In the genomic region with DNA sequence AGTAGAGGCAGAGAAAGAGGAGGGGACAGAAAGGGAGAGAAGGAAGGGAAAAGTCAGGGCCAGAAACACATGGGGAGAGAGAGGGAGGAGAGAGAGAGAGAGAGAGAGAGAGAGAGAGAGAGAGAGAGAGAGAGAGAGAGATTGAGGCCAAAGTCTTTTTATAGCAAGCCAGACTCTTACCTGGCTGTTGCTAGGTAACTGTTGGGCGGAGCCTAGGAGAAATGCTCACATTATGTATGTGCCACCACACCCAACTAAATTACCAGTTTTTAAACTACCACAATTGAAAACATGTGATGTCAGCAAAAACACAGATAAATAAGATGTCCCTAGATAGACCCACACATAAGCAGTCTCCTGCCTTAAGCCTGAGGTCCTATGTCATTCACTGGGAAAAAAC, we compare ENCODE assay signal across 25 mouse cellular contexts. TPM values are rescaled to one million over a fixed set of nuclear protein-coding genes. Genes with fewer than 3 reads are reported as not detected.
"Had no signal": no experiment of that assay in that cellular context is flagged by ENCODE, and none has a peak within 500 bp of the region (broad histone marks: within the 10 kb centered on the region; RNA-seq: fewer than 3 reads in every experiment).

No protein-coding gene starts in this region.

- DNase-seq: gastrocnemius, adult 2 months; gastrocnemius, postnatal 14 days; gastrocnemius, postnatal 36 days; heart, adult 11 months; heart, adult 2 months; heart, postnatal 14 days; heart, postnatal 36 days; kidney, adult 18-20 months; kidney, adult 8-10 months; kidney, postnatal 10 days; kidney, postnatal 25 days; kidney, postnatal 4 days; layer of hippocampus, adult 9-11 months; layer of hippocampus, postnatal 36 days; left cerebral cortex, postnatal 4 days had no signal

- ATAC-seq: liver, embryonic 12.5 days had no signal

- H3K4me3 ChIP-seq: gastrocnemius, adult 2 months; heart, adult 2 months; heart, embryonic 13.5 days; heart, embryonic 15.5 days; hindbrain, embryonic 13.5 days; hindbrain, embryonic 15.5 days; limb, embryonic 13.5 days; limb, embryonic 15.5 days; liver, embryonic 12.5 days had no signal

- H3K27me3 ChIP-seq: heart, embryonic 13.5 days; heart, embryonic 15.5 days; hindbrain, embryonic 13.5 days; hindbrain, embryonic 15.5 days; limb, embryonic 13.5 days; limb, embryonic 15.5 days; liver, embryonic 12.5 days had no signal

- H3K36me3 ChIP-seq: heart, embryonic 13.5 days; heart, embryonic 15.5 days; hindbrain, embryonic 13.5 days; hindbrain, embryonic 15.5 days; limb, embryonic 13.5 days; limb, embryonic 15.5 days; liver, embryonic 12.5 days had no signal

- H3K9ac ChIP-seq: heart, embryonic 13.5 days; heart, embryonic 15.5 days; hindbrain, embryonic 13.5 days; hindbrain, embryonic 15.5 days; limb, embryonic 13.5 days; limb, embryonic 15.5 days; liver, embryonic 12.5 days had no signal

- H3K27ac ChIP-seq: gastrocnemius, adult 2 months; heart, adult 2 months; heart, embryonic 13.5 days; heart, embryonic 15.5 days; hindbrain, embryonic 13.5 days; hindbrain, embryonic 15.5 days; hindbrain, postnatal 0 days; limb, embryonic 13.5 days; limb, embryonic 15.5 days; liver, embryonic 12.5 days had no signal

- H3K4me2 ChIP-seq: heart, embryonic 11.5 days; heart, embryonic 13.5 days; heart, embryonic 15.5 days; hindbrain, embryonic 13.5 days; hindbrain, embryonic 15.5 days; limb, embryonic 13.5 days; limb, embryonic 15.5 days; liver, embryonic 12.5 days had no signal

- H3K9me3 ChIP-seq: heart, embryonic 15.5 days; hindbrain, embryonic 13.5 days; hindbrain, embryonic 15.5 days; limb, embryonic 13.5 days; limb, embryonic 15.5 days; liver, embryonic 12.5 days had no signal

RNA-seq across cellular contexts. Expression of gene Ppp1r36, which starts 58.8 kb away (rescaled TPM):
- polyA plus RNA-seq: liver, adult 2 months had no signal
